Mouse (Mus musculus): ENCODE data around the gene Stard13.

DNA sequence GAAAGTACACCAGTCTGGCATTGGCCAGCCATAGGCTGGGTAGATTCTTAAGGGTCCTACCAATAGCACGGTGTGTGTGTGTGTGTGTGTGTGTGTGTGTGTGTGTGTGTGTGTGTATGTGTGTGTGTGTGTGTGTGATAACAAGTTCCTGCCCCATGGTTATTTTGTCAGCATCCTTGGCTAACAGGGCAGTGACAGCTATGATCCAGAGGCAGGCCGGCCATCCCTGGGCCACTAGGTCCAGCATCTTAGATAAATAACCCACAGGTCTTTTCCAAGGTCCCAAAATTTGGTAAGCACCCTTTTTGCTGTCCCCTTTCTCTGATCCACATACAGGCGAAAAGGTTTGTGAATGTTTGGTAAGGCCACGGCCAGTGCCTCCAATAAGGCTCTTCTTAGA, 231.6 kb downstream of the Stard13 start:
- TF ChIP-seq CTCF (IDR thresholded peaks at IDR 0.05; ENCODE audit: low read depth, low read length): no peak
- TF ChIP-seq POLR2A (IDR thresholded peaks at IDR 0.05; ENCODE audit: insufficient read depth, low read length): no peak
